ENCODE assay signal across 10 mouse cellular contexts in the genomic region with DNA sequence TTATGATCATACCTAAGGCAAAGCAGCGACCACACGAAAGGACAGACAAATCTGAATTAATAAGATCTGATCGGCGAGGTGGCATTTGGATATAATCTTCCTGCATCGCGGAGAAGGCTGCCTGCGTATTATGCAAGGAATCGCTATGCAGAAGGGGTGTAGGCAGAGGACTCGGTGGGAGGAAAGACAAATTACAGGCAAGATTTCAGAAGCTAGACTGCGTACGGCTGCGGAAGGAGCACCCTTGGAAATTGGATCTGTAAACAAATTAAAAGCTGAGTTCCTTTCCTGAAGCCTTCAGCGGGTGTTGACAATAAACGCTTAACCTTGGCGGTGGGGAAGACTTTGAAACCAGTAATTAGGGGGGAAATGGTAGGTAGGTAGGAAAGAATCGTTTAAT.
DNase-seq lines count a peak whose midpoint lies in the region; ATAC-seq lines count a peak whose summit lies in the region.
"Had no signal": no experiment of that assay in that cellular context is flagged by ENCODE, and none has a peak within 500 bp of the region (broad histone marks: within the 10 kb centered on the region; RNA-seq: fewer than 3 reads in every experiment).

No protein-coding gene starts in this region.

- H3K27me3 ChIP-seq in forebrain, embryonic 15.5 days = no peaks in the 10 kb centered on the region
- H3K27me3 ChIP-seq in forebrain, embryonic 10.5 days (ENCODE audit: poor library complexity, severe bottlenecking) = no peaks in the 10 kb centered on the region
- no peaks in the 10 kb centered on the region for H3K27me3 ChIP-seq in limb, embryonic 15.5 days
- H3K27me3 ChIP-seq: heart, embryonic 15.5 days had no signal

- no peak for DNase-seq in forebrain, embryonic 10.5 days (ENCODE audit: extremely low spot score, low spot score)
- peak; percentile 4 for DNase-seq in R1 (ENCODE audit: low read depth, low spot score)
- peak; percentile 20 to 22 for DNase-seq in layer of hippocampus, adult 8-10 months (ENCODE audit: low spot score in 2 of 2)
- DNase-seq in adrenal gland, postnatal 36 days = no peak
- DNase-seq in kidney, adult 18-20 months = no peak
- no peak for DNase-seq in spleen, postnatal 10 days (ENCODE audit: low spot score in 2 of 2)
- DNase-seq: liver had no signal

- H3K27ac ChIP-seq in forebrain, embryonic 15.5 days (replicated peaks) = no peak overlapping the region
- H3K27ac ChIP-seq in forebrain, embryonic 10.5 days = no peak overlapping the region
- H3K27ac ChIP-seq in limb, embryonic 15.5 days = no peak overlapping the region
- H3K27ac ChIP-seq: heart, embryonic 15.5 days had no signal

- no peaks in the 10 kb centered on the region for H3K9me3 ChIP-seq in forebrain, embryonic 15.5 days
- no peaks in the 10 kb centered on the region for H3K9me3 ChIP-seq in forebrain, embryonic 10.5 days
- H3K9me3 ChIP-seq in limb, embryonic 15.5 days = no peaks in the 10 kb centered on the region
- H3K9me3 ChIP-seq: heart, embryonic 15.5 days had no signal

- no peak for ATAC-seq in forebrain, embryonic 15.5 days (replicated peaks)
- no peak for ATAC-seq in limb, embryonic 15.5 days (ENCODE audit: insufficient number of reproducible peaks, low FRiP score, low TSS enrichment, low read depth)

- peaks cover 9% of the 10 kb centered on the region for H3K4me1 ChIP-seq in forebrain, embryonic 15.5 days
- peaks cover 16% of the 10 kb centered on the region for H3K4me1 ChIP-seq in forebrain, embryonic 10.5 days
- peaks cover 7% of the 10 kb centered on the region; the same call in 1 of the 2 replicates for H3K4me1 ChIP-seq in limb, embryonic 15.5 days
- H3K4me1 ChIP-seq: heart, embryonic 15.5 days had no signal

- H3K4me2 ChIP-seq in forebrain, embryonic 15.5 days (replicated peaks) = peak overlapping the region; percentile 7; the same call in 1 of the 2 replicates
- peak overlapping the region; percentile 37 for H3K4me2 ChIP-seq in limb, embryonic 15.5 days
- H3K4me2 ChIP-seq: heart, embryonic 15.5 days had no signal

- WGBS in forebrain, embryonic 15.5 days = 59% methylated on average over 16 of the region's 16 CpGs
- 85% methylated on average over 16 of the region's 16 CpGs for WGBS in forebrain, embryonic 10.5 days
- WGBS in limb, embryonic 15.5 days = 40% methylated on average over 16 of the region's 16 CpGs

- no peak overlapping the region for H3K9ac ChIP-seq in forebrain, embryonic 15.5 days (replicated peaks)
- H3K9ac ChIP-seq in limb, embryonic 15.5 days = no peak overlapping the region
- H3K9ac ChIP-seq: heart, embryonic 15.5 days had no signal

- no peak overlapping the region for H3K4me3 ChIP-seq in forebrain, embryonic 15.5 days
- no peak overlapping the region for H3K4me3 ChIP-seq in forebrain, embryonic 10.5 days
- peak overlapping the region; percentile 9; the same call in 1 of the 2 replicates for H3K4me3 ChIP-seq in limb, embryonic 15.5 days
- H3K4me3 ChIP-seq: heart, embryonic 15.5 days had no signal

- no peaks in the 10 kb centered on the region for H3K36me3 ChIP-seq in forebrain, embryonic 15.5 days
- H3K36me3 ChIP-seq in forebrain, embryonic 10.5 days (replicated peaks) = no peaks in the 10 kb centered on the region
- H3K36me3 ChIP-seq in limb, embryonic 15.5 days = no peaks in the 10 kb centered on the region
- H3K36me3 ChIP-seq: heart, embryonic 15.5 days had no signal

Comparison
In these comparisons a context has a peak if more than half of its experiments do, and no peak if none do; other contexts are left out.
1. DNase-seq: peak in R1 (single experiment) and layer of hippocampus, adult 8-10 months (2 of 2); none in forebrain, embryonic 10.5 days (single experiment), adrenal gland, postnatal 36 days (0 of 2), kidney, adult 18-20 months (single experiment) and spleen, postnatal 10 days (0 of 2).